Mouse (Mus musculus) thymus, postnatal 10 days (tissue): ENCODE measurements at regions not wholly inside any gene's neighbourhood (a gene's known extent, or its start where the extent isn't known, plus 50 kb on each side); places are given as distances from the start of the nearest gene placed in this dataset.
"Not testable (repeated sequence)": the region's sequence is repeated elsewhere in the genome, so short reads cannot be mapped to it uniquely, and the experiment has no call there.

Source experiments
- DNase-seq, 2 experiments: peaks; one replicate each; pipeline ENCODE4 v3.0.0; 2021; ENCODE audit warnings: low spot score in 2 of 2

DNA sequence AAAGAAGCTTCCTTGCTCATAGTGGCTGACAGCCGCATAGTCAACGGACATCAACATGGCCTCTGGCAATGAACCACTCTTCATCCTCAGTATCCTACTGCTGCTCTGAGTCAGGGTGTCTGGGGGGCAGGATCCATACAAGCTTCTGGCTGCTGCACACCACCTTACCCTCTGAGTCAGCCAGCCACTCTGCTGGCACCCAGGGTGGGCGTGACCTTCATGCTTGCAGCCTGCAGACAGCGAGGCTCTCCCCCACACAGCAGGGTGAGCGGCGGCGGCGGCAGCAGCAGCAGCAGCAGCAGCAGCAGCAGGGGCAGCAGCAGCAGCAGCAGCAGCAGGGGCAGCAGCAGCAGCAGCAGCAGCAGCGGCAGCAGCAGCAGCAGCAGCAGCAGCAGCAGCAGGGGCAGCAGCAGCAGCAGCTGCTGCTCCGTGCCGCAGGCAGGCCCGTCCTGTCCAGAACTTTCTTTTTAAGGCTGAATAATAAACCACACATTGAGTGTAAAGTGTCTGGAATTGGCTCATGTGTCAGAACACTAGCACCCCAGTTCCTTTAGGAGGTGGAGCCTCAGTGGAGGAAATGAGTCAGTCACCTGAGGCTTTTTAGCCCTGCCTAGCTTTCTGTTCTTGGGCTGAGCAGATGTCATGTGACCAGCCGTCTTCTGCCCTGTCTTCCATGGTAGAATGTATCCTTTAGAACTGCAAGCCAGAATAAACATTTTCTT is 186.3 kb downstream of the 1810013L24Rik start:
- DNase-seq, result no peak

DNA sequence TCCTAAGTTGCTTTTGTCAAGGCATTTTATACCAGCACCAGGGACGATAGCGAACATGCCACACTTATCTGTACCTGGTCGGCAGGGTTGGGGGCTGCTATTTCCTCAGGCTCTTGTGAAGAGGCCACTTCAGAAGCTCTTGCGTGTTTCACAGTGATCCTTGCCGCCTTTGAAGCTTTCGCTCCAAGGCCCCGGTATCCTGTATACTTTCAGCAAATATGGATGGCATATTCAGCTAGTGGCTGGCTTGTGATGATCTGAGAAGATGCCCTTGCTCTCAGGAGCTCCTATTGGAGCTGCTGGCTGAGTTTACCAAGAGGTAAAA is 186.8 kb downstream of the 1810013L24Rik start:
- no peak for DNase-seq

DNA sequence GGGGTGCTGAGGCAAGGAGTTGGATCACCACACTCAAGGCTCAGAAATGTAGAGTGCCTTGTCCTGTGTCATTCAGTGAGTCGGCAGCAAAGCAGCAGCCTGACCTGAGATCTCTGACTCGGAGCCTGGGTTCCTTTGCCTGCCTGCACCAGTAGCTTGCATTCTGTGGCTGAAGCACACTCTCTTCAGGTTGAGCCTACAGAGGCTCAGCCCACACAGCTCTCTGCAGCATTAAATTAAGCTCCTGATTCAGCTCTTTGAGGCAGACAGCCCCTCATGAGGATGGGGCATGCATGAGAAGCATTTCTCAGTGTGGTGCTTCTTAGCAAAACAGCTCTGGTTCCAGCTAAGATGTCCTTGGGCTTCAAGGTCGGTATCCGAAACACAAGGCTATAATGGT is 200.8 kb downstream of the 1810013L24Rik start:
- no peak for DNase-seq

DNA sequence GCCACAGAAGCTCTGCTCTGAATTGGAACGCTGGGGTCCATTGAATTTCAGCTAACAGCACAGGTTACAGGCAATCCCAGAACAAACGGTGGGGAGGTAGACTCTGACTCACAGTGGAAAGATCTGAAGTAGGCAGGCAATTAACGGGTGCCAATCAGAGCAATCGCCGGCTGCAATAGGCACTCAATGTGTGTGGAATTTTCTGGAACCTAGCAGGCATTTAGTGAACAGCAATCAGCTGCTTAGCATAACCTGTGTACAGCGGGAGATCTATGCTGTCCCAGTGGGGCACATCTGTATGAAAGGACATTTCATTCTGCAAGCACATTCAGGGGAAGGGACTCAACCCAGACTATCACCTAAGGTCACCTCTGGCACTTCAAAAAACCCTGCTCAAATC is 213.4 kb downstream of the 1810013L24Rik start:
- DNase-seq, result no peak

DNA sequence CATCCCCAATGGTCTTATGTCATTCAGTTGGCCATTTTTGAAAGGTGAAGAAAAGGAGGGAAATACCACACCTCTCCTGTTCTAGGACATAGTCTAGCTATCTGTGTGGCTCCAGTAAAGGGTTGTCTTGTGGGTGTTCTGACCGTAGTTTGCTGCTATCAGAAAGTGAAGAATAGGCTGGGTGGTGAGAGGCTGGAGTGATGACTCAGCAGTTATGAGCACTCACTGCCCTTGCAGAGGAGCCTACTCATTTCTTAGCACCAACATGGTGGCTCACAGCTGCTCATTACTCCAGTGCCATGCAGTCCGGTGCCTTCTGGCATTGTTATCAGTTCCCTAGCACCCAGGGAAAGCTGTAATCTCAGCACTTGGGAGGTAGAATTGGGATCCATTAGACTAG is 217.0 kb downstream of the 1810013L24Rik start:
- DNase-seq, result no peak

DNA sequence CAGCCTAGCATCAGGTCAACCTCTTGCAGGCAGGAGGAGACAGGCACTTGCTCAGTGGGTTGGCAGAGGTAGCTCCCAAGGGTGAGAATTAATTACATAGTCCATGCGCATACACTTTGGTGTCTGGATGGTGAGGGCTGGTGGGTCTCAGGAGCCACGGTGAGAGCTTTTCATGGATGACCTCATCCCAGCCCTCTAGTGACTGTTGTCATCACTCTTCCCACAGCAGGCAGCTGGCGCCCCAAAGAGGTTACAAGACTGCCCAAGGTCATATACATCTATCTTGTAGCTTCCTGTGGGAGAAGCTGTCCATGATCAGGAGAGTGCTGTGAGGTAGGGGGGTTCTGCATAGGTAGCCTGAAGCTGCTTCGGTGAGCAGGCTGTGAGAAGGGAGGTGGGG is 224.5 kb downstream of the 1810013L24Rik start:
- DNase-seq, result no peak

DNA sequence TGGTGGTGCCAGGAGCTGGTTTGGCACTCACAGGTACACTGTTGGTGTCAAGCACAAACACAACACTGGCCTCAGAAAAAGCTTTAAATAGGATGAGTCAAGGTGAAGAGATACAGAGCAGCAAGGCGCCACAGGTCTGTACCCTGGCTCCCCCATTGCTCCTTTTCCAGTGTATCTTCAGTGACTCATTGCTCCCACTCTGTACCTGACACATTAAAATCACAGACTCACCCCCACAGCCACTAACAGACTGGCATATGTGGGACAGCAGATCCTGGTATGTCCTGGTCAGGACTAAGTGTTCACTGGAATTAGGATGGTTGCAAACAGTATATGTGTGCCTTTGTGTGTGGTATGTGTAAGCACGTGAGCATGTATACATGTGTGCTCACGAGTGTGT is 226.5 kb downstream of the 1810013L24Rik start:
- DNase-seq, result no peak

DNA sequence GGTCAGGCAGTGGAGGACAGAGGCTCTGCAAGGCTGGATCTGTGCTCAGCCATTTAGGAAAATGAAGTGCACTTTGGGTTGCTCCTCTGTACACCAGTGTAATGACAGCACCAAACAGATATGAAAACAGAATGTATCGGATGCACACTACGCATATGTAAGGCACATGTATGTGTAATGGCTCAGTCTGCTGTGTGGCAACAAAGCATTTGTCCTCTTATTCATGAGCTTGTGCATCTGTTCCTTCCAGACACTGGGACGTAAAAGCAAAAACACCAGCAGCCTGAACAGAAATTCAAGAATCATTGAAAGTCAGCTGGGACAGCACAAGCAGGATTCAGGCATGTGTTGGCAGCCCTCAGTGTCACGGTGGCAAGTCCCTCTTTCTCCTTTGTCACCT is 241.6 kb downstream of the 1810013L24Rik start:
- DNase-seq, result no peak

DNA sequence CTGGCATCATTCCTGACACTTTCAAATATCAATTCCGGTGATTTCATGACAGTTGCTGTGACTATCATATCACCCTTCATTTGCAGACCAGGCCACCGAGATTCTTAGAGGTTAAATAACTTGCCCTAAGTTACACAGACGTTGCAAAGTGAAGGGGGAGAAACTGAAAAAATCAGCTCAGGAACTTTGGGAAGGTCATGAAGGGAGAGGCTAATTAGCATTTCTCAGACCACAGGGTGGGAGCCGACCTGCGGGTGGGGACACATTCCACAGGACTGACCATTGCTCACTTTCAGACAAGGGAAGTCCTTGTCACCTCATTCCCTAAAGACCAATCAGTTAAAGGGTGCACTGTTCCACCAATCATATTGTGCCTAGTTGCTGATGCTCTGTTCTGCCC is 242.1 kb downstream of the 1810013L24Rik start:
- not testable (repeated sequence) for DNase-seq

DNA sequence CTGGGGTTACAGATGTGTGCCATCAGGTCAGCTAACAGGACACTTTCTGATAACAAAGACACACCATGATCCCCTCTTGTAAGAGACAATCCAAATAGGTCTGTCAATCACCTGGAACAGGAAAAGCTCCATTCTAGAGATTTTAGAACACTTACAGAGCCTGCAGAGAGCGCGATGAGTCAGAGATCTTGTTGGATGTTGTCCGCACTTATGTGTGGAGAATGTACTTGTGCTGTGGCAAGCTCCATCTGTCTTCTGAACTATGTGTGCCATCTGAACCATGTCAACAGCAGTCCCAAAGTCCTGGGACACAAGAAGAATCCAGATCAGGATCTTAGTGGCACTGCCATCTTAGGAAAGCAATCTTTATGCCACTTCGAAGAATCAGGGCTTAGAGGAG is 244.4 kb downstream of the 1810013L24Rik start:
- no peak for DNase-seq

DNA sequence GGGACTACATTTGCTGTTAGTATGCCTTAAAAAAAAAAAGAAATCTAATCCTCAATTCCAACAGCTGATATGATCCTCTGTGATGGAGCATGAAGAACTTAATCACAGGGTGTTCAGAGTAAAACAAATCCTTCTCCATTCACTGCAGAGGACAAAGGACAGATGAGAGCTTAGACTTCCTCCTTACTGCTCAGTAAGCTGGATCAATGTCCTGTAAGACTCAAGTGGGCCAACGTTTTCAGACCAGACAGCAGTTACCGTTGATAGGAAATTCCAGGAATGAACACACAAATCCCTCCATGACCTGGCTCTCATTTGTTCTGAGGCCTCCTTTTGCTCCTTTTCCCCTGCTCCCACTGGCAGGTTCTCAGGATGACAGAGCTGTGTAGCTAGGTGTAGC is 247.6 kb downstream of the 1810013L24Rik start:
- no peak for DNase-seq

DNA sequence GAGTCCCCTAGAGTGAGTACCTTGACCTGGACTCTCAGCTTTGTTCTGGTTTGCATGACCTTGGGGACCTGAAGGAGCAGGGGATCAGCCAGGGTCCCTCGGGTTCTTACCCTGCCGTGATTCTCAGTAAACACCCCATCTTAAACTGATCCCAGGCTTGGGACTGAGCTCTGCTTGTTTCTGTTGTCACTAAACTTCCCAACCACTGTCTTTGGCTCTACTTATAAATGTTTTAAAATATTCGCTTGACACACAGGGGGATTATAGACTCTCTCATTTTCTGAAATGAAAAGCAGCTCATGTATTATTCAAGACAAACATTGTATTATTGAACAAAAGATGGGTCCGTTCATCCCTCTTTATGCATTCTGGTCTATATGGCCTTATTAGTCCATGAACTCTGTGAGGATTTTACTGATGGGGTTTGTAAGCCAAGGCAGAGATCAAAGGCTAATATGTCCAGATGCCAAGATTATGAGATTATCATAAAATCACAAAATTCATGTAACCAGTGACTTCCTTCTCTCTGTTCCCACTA is 248.6 kb downstream of the 1810013L24Rik start:
- no peak for DNase-seq

DNA sequence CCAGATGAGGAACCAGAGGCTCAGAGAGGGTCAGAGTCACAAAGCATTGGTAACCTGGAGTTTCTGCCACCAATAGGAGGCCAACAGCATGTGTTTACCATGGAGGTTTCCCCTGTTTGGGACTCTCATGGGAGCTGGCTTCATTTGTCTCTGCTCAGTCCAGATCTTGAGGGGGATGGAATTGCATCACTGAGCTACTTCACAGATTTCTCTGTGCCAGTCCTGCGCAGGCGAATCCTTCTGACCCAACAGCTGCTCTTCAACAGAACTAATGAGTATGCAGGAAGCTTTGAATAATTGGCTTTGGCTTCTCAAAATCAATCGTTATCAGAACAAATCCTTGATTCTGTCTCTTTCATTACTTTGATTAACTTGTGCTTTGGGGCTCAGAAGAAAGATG is 253.1 kb downstream of the 1810013L24Rik start:
- DNase-seq, result no peak

DNA sequence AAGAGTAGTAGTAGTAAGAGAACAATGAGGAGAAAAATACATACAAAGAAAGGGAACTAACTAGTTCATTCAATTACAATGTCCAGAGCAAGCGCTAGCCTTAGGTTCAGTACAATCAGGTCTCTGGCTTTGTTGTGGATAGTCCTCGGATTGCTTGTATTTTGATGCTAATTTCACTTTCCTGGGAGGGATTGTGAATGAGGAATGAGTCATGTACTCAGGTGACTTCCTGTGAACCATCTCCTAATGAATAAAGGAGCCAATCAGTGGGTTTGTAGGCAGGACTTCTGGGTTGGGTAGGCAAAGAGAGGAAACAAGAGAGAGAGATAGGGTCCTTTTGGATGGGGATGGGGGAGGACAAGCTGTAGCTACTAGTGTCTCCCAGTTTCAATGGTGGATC is 253.8 kb downstream of the 1810013L24Rik start:
- no peak for DNase-seq

DNA sequence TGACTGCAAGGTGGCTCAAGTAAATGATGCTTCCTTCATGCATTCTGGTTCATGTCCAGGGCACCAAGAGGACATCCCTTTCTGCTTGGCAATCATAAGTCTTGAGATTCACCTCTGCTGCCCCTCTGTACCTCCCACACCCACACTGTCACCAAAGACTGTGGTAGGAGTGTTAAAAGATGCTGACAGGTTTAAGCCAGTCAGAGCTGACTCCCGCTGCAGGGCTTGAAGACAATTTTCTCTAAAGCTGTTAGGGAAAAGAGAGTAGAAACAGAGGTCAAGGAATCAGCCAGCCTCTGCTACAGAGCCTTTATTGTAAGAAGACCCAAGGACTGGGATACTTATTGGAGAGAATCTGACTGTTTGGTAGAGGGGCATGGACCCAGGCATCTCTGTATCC is 254.7 kb downstream of the 1810013L24Rik start:
- no peak for DNase-seq

DNA sequence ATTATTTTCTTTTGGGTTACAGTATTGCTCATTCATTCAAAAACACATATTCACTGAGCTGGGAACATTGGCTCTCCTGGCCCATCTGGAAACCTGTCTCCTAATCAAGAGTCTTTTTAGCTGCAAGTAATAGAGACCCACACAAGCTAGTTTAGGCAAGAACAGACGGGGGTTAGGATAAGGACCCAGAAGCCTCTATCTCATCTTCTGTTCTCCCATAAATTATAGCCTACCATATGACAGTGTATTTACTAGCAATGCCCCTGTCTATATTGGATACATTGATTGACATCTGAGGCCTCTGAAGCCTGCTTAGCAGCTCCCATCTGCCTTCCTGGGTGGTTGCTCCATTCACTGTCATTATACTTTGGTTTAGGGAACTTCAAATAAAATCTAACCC is 255.2 kb downstream of the 1810013L24Rik start:
- DNase-seq, result no peak

DNA sequence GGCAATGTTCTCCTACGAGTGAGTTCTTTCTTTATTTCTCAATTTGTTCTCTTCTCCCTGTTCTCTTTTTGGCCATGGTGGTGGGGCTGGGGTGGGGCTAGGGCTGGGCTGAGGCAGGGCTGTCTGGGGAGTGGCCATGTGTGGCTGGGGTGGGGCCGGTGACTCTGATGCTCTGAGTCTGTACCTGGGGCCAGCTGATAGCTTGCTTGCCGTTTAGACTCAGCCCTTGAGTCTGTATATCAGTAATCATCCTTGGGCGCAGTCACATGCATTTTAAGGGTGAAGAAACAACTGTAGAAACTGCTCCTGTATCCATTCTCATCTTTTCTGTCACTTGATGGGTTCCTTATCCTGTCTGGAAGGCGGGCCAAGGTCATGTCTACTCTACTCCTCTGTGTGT is 256.1 kb downstream of the 1810013L24Rik start:
- DNase-seq, result no peak

DNA sequence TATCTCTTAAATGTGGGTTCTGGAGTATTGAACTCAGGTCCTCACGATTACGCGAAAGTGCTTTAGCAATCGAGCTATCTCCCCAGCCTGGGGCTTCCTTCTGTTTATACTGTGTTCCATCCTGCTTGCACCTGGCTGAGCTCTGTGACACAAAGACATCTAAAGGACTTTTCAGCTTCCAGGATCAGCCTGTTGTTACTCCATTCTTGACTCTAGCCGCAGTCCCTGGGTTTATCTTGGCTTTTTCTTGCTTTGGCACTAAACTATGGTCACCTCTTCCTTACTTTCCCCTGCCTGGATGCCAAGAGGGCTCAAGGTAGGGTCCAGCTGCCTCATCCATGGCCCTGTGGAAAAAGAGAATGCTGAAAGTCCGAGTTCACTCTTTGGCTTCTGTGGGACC is 261.9 kb downstream of the 1810013L24Rik start:
- DNase-seq, result no peak

DNA sequence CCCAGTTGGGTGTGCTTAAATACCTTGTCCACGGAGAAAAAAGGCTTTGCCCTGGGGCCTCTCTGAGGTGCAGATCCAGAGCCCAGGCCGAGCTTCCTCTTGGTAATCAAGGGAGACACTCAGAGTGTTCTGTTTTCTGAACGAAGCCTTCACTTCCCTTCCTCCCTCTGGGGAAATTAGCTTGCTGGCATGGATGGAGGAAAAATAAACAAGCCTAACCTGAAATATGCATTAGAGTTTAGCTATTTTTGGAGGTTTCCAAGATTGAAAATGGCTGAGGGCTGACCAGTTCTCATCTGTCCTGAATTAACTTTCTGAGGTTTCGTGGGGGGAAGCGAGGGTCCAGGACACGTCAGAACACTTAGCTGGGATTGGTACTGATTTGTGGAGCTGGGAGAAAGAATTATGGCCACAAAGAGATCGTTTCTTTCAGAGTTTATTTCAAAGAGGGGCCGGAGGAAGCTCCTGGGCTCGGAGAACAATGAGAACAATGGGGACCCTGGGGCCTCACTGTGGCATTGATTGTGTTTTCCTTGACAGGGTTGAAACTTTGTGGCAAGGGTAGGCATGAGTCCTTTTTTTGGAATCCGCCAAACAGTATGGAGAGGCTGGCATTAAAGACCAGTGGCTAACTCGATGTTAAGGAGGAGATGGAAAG is 262.4 kb downstream of the 1810013L24Rik start:
- DNase-seq, result no peak

DNA sequence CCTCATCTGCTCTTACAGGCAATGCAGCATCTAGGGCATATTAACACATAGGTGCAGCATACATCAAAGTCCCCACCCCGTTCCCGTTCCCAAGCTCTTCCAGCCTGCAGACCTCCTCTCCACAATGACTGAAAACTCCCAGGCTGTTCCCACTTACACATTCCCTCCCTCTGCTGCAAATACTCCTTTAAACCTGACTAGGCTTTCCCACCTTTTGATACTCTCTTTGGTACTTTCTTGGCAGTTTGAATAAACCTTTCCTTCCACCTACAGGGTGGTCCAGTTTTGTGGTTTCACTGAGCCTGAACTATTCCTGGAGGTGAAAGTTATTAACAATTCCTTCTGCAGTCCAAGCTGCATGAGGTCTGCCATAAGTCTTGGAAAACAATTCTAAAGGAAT is 263.7 kb downstream of the 1810013L24Rik start:
- DNase-seq, result no peak

DNA sequence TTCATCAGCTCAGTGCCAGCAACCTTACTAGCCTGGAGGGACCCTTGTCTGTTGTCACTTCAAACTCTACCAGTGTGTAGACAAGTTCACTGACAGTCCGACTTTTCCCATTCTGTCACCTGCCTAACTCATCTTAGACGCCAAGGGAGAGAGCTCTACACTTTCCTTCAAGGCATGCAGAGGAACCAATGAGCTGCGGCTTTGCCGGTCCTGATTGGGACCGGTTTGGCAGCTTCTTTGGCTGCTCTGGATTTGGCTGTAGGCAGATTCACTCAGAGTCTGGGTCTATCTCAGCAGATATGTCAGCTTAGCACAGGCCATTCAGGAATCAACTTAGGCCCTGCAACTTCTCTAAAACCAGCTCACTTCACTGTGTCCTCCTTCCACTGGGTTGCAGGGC is 264.3 kb downstream of the 1810013L24Rik start:
- DNase-seq, result no peak

DNA sequence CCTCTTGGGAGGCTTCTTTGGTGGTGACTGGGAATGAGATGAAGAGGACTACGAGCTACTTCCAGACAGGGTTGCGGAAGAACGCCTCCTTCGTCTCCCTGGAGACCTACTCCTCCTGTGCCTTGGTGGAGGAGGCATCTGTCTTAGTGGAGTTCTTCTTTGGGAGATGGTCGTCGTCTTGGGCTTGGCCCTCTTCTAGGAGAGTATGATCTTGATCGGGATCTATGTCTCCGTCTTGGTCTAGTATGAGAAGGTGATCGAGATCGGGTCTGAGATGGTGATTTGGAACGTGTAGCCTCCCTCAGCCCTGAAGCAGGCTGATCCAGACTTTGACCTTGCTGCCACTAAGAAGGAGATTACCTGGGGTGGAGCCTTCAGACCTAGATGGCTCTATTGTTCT is 276.3 kb downstream of the 1810013L24Rik start:
- DNase-seq, result no peak

DNA sequence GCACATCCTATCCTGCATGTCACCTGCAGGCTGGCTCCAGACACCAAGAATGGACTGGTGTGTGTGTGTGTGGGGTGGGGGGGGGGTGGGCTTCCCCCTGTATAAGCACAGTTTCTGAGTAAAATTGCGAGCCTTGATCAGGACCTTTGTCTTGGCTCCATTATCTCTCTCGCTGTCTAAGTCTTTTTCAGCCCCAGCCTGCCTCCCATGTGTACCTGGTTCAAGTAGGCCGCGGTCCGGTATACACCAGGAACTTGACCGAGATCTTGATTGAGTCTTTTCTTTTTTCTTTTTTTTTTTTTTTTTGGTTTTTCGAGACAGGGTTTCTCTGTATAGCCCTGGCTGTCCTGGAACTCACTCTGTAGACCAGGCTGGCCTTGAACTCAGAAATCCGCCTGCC is 276.8 kb downstream of the 1810013L24Rik start:
- not testable (repeated sequence) for DNase-seq

DNA sequence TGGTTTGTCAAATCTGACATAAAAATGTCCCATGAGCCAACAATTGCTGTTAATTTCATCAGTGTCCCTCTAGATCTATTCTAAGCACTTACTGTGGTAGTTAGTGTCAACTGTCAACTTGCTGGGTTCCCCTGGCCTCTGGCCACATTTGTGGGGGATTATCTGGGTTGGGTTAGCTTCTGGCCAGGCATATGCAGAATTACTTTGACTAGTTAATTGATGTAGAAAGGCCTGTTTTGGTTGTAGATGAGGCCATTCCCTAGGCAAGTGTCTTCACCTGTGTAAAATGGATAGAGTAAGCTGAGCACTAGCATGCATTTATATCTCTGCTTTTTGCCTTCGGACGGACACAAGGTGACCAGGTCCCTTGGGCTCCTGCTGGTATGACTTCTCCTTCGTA is 283.9 kb downstream of the 1810013L24Rik start:
- no peak for DNase-seq
